Mouse (Mus musculus): Measurements from ENCODE around the gene Zfp68. TPM values are rescaled to one million over a fixed set of nuclear protein-coding genes. Genes with fewer than 3 reads are reported as not detected.
"Not testable (repeated sequence)": the region's sequence is repeated elsewhere in the genome, so short reads cannot be mapped to it uniquely, and the experiment has no call there.

The Zfp68 gene
- 10 to 100 TPM; 28.6 to 32.6 TPM for total RNA-seq (2021)
- long read RNA-seq, experiment 1, full-length matches to known transcripts = 48 of 53 reads
- long read RNA-seq, experiment 1, partial matches to known transcripts = 2 of 53 reads
- long read RNA-seq, experiment 1, other reads (novel, unspliced or antisense) = 3 of 53 reads
- long read RNA-seq, experiment 2, full-length matches to known transcripts = 51 of 56 reads
- long read RNA-seq, experiment 2, partial matches to known transcripts = 1 of 56 reads
- long read RNA-seq, experiment 2, other reads (novel, unspliced or antisense) = 4 of 56 reads

DNA sequence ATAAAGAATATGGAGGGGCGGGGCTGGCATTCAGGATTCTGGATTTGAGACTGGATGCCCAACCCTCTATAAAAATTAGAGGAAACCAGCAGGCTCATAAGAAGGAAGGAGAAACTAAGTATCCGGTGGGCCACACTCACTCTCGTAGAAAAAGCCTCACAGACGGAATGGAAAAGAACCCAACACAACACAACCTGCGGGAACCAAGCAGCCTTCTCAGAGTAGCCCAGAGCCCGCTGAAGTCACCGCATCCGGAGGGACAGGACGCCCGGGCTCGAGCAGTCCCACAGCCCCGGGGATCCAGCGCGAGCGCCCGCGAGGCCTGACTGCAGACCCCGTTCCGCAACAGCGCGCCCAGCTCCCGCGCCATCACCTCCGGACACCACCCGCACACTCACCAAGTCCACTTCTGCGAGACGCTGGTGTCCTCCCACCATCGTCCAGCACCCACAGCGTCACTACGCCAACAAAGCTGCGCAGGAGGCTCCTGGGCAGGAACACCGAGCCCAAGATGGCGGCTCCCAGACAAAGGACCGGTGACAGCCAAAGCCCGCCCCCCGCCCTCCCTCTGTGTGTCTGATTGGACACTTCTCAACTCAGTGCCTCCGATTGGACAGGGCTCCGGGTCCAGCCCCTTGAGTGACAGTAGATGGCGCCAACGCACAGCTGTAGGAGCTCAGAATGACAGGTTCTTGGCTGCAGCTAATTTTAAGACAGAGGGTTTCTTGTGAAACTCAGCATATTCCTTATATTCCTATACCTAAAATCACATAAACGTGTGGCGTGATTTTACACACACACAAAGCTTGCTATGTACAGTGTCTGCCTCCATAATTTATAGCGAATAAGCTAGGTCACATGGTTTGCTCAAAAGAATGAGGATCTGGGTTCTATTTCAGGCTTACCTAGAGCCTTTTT lies at the start of gene Zfp68:
Zfp68 (minus strand) TSS at position 551 of the 918 bp plus-strand sequence.
- peak; percentile 81 to 90 for DNase-seq (ENCODE audit: low spot score in 2 of 2)

- peak; percentile 18 to 19 for DNase-seq (ENCODE audit: low spot score in 2 of 2)
Observed at GRCm38 (mm10) chr5:138658922-138659321, 39.4 kb upstream of the Zfp68 start.

GRCm38 (mm10) chr5:138657854-138658253 lies 38.3 kb upstream of the Zfp68 start:
- peak in 1 of 2 experiments; percentile 11 for DNase-seq (ENCODE audit: low spot score in 2 of 2)

GRCm38 (mm10) chr5:138657407-138657806 lies 37.8 kb upstream of the Zfp68 start:
- DNase-seq (ENCODE audit: low spot score in 2 of 2) = no peak

- DNase-seq (ENCODE audit: low spot score in 2 of 2) = peak in 1 of 2 experiments; percentile 20
Observed at GRCm38 (mm10) chr5:138656477-138657156, 37.1 kb upstream of the Zfp68 start.

DNA sequence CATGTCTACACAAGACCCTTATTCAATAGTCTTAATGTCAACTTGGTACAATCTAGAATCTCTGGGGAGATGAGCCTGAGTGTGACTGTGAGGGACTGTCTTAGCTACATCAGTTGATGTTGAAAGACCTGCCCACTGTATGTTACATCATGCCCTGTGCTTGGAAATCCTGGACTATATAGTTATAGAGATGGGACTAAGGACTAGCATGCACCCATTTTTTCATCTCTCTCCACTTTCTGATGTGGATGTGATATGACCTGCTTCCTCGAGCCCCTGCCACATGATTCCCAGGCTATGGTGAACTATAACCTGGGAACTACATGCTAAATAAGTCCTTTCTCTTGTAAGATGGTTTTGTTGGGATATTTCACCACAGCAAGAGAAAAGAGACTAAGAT lies 33.4 kb upstream of the Zfp68 start:
- no peak for DNase-seq (ENCODE audit: low spot score in 2 of 2)

DNA sequence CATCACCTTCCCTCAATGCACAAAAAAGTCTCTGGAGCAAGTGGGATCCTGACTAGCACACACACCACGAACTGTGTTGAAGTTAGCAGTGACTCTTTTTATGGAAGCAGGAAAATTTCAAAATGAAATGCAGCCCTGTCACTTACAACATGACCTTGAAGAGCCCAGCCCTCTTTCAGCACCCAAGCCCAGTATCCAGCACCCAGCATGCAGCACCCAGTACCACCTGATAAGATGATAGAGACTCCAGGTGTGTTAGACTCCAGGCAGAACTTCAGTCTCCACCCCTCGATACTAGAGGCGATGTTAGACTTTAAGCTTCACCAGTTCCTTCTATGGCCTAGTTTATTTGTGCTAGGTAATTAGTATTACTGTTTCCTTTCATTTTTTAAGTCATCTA lies 22.2 kb upstream of the Zfp68 start:
- no peak for DNase-seq (ENCODE audit: low spot score in 2 of 2)

DNA sequence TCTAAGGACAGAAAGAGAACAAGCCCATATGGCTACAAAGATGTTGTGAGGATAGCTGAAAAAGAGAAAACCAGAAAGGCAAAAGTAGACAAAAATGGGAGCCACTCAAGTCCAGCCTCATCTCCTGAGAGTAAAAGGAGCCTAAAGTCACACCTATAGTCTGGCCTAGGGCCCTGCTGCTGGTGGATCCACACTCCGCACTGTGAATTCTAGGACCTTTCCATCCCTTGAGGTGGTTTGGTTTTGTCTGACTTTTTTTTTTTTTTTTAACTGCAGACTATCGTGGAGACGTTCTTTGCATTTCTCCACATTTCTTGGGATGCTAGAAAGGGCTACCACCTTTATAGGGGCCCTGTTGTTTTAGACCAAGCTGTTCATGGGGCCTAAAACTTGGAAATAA lies 21.5 kb upstream of the Zfp68 start:
- no peak for DNase-seq (ENCODE audit: low spot score in 2 of 2)

GRCm38 (mm10) chr5:138636486-138636885 lies 16.9 kb upstream of the Zfp68 start:
- DNase-seq (ENCODE audit: low spot score in 2 of 2) = no peak

GRCm38 (mm10) chr5:138623478-138623875 lies 3.9 kb upstream of the Zfp68 start:
- DNase-seq (ENCODE audit: low spot score in 2 of 2) = no peak

- peak; percentile 86 to 92 for DNase-seq (ENCODE audit: low spot score in 2 of 2)
Observed at GRCm38 (mm10) chr5:138622645-138623477, 3.3 kb upstream of the Zfp68 start, which contains the start of gene A430033K04Rik. Gene A430033K04Rik (plus strand): TSS chr5:138622859.

DNA sequence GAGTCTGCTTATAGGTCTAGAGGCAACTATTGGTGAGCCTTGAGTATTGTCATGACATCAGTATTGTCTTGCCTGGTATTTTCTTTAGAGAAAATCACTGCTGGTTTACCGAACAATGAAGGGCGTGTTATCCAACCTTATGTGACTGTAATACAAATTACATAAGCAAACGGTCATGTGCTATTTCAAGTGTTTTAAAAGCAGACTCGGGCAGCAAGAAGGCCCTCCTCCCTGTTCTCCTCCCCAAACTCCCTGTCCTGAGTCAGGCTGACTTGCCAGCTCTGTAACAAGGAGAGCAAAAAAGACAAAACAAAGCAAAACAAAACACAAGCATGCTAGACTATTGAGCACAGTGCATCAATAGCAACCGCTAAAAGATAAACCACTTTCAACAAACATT lies 1.3 kb upstream of the Zfp68 start:
- no peak for DNase-seq (ENCODE audit: low spot score in 2 of 2)

DNA sequence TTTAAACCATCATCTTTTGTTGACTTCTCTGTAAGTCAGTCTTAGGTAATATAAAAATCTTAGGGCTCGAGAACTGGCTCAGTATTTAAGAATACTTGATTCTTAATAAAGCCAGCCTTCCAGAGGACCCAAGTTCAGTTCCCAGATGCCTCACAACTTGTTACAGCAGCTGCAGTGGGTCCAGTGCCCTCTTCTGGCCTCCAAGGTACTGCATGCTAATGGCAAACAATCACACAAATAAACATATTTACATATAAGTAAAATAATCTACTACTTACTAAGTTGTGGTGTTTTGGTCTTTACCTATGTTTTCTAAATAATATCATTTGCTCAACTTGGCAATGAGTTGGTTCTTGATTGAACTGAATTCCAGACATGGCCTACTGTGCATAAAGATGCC lies 1.2 kb downstream of the Zfp68 start:
- DNase-seq (ENCODE audit: low spot score in 2 of 2) = no peak

DNA sequence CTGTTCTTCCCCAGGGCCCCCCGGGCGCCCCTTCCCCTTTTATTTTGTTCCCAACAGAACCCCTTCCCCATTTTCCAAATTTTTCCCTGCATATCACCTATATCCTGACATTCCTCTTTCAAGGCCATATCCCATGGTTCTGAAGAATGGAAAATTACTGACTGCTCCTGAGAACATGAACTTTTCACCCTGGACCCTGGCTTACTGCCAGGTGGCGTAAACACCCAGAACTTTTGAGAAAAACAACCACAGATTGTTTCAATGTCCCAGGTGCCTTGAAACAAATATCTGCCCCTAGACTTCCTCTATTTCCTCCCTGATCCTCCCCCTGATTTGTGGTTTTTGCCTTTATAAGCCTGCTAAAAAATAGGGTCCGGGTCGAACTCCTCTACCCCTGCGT lies 32.2 kb downstream of the Zfp68 start:
- no peak for DNase-seq (ENCODE audit: low spot score in 2 of 2)

DNA sequence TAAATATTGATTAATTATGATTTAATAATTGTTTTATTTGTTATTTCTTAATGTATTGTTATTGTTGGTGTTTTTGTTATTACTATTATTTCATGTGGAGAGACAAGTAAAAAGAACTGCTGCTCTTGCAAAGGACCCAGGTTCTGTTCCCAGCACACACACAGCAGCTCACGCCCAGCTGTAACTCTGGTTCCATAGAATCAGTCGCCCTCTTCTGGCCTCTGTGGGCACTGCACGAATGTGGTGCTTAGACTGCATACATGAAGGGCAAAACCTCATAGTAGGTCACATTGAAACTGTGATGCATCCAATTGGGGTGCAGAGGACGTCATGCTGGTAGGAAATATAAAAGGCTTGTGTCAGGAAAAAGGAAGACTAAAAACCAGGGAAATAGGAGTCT lies 47.9 kb downstream of the Zfp68 start:
- DNase-seq (ENCODE audit: low spot score in 2 of 2) = peak in 1 of 2 experiments; percentile 13

GRCm38 (mm10) chr5:138564612-138565011 lies 54.9 kb downstream of the Zfp68 start, which contains the start of gene 1700123K08Rik:
Gene 1700123K08Rik (minus strand): TSS chr5:138564712.
- DNase-seq (ENCODE audit: low spot score in 2 of 2) = not testable (repeated sequence)

All from gastrocnemius, postnatal 4 days (tissue).